Mouse (Mus musculus): ENCODE data around the gene Samd1. TPM values are rescaled to one million over a fixed set of nuclear protein-coding genes. Genes with fewer than 3 reads are reported as not detected.
A peak's percentile ranks its signal among the peaks of the same experiment; 100 is the strongest.

The Samd1 gene
- polyA plus RNA-seq, 1 experiment, result 50.5 TPM

DNA sequence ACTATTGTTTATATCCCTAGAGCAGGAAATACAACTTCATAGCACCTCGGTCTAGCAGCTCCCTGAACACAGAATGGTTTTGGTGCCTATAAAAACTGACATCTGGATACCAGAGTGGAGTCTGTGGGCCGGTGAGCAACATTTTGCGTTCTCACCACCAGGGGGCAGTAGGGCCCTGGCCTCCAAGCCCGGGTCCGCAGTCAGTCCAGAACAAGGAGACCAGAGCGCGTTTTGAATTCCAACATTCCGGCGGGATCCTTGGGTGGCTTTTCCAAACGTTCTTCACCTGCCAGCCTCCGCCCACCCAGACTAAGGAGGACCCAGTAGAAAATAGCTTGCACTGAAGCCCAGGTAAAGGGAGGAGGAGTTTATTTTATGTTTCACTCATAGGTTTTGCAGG lies 12.4 kb downstream of the Samd1 start:
- Histone ChIP-seq H3K27ac (ENCODE audit: insufficient read depth, low read length) (no peak overlapping the region), H3K4me1 (ENCODE audit: control insufficient read depth, insufficient read depth, low read length) (peaks cover 8% of the 10 kb centered on the region; the same call in 1 of the 2 replicates), H3K27me3 (ENCODE audit: control insufficient read depth, insufficient read depth, low read length) (peaks cover 3% of the 10 kb centered on the region; the same call in 1 of the 2 replicates), H3K4me3 (replicated peaks; ENCODE audit: insufficient read depth, low read depth, low read length) (no peak overlapping the region)
- DNase-seq, result peak; percentile 81 to 87
- 1% methylated on average over 11 of the region's 11 CpGs for WGBS
- TF ChIP-seq POLR2A (IDR thresholded peaks at IDR 0.05; ENCODE audit: borderline replicate concordance, insufficient read depth, low read length) (no peak), CTCF (IDR thresholded peaks at IDR 0.05; ENCODE audit: borderline replicate concordance, insufficient read depth, low read depth, low read length) (peak; percentile 91)

DNA sequence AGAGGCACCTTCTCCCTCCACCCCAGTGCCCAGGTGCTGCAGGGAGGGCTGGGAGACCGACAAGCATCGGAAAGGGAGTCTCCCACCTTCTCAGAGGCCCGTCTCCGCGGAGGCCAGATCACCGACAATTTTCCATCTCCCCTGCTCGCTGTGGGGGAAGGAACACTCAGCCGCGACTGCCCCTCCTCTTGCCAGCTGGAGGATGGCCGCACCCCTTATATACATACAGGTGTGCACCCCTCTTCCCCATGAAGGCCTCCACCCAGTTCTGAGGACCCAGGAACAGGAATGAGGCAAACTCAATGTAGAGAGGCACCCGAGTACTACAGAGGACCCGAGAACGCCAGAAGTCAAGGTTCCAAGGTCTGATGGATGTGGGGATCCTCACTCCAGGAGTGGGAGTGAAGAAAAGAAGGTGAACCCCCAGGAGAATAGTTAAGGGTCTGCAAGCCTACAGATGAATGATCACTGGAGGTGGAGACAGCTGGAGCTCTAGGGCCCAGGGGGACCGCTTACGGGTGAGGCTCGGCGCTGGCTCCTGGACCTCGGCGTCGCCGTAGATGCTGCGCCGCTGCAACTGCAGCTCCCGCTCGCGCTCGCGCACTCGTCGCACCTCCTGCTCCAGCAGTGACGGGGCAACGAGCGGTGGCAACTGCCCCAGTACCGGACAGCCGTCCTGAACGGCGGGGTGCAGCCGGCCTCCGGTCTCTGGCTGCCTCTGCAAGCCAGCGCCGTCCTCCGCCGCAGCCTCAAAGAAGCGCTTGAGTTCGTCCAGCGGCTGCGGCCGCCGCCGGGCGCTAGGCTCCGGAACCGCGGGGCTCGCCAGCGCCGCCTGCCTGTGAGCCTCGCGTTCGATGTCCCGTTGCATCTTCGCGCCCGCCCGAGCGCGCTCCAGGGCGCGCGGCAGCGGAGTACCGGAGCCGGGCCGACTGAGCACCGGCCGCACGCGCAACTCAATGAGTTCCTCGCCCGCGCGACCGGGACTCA lies 13.4 kb downstream of the Samd1 start:
- Histone ChIP-seq H3K4me1 (ENCODE audit: control insufficient read depth, insufficient read depth, low read length) (peaks cover 8% of the 10 kb centered on the region; the same call in 1 of the 2 replicates), H3K27ac (ENCODE audit: insufficient read depth, low read length) (no peak overlapping the region), H3K27me3 (ENCODE audit: control insufficient read depth, insufficient read depth, low read length) (peaks cover 3% of the 10 kb centered on the region; the same call in 1 of the 2 replicates), H3K4me3 (replicated peaks; ENCODE audit: insufficient read depth, low read depth, low read length) (peak overlapping the region; percentile 23)
- WGBS, result 3% methylated on average over 82 of the region's 83 CpGs
- peak; percentile 73 to 77 for DNase-seq
- TF ChIP-seq POLR2A (IDR thresholded peaks at IDR 0.05; ENCODE audit: borderline replicate concordance, insufficient read depth, low read length), result no peak
- TF ChIP-seq CTCF (IDR thresholded peaks at IDR 0.05; ENCODE audit: borderline replicate concordance, insufficient read depth, low read depth, low read length), result peak; percentile 51; the same call in 1 of the 2 replicates

- Histone ChIP-seq H3K27ac (ENCODE audit: insufficient read depth, low read length) (no peak within 1 kb of the TSS), H3K27me3 (ENCODE audit: control insufficient read depth, insufficient read depth, low read length) (peaks cover 3% of the 10 kb centered on the region; the same call in 1 of the 2 replicates), H3K4me1 (ENCODE audit: control insufficient read depth, insufficient read depth, low read length) (peaks cover 8% of the 10 kb centered on the region; the same call in 1 of the 2 replicates), H3K4me3 (replicated peaks; ENCODE audit: insufficient read depth, low read depth, low read length) (peak within 1 kb of the TSS; percentile 23)
- TF ChIP-seq CTCF (IDR thresholded peaks at IDR 0.05; ENCODE audit: borderline replicate concordance, insufficient read depth, low read depth, low read length) (no peak), POLR2A (IDR thresholded peaks at IDR 0.05; ENCODE audit: borderline replicate concordance, insufficient read depth, low read length) (no peak)
- no peak for DNase-seq
- 2% methylated on average over 45 of the region's 45 CpGs for WGBS
Measured at GRCm38 (mm10) chr8:84011705-84012498, 14.4 kb downstream of the Samd1 start, which contains the start of gene 2210011C24Rik. Gene 2210011C24Rik, minus strand, starts transcription at chr8:84012171.

GRCm38 (mm10) chr8:84012499-84013165 lies 15.2 kb downstream of the Samd1 start:
- no peak for DNase-seq
- no peak overlapping the region for H3K27ac ChIP-seq (ENCODE audit: insufficient read depth, low read length)
- 34% methylated on average over 35 of the region's 35 CpGs for WGBS
- peaks cover 3% of the 10 kb centered on the region; the same call in 1 of the 2 replicates for H3K27me3 ChIP-seq (ENCODE audit: control insufficient read depth, insufficient read depth, low read length)
- H3K4me3 ChIP-seq (replicated peaks; ENCODE audit: insufficient read depth, low read depth, low read length), result peak overlapping the region; percentile 11
- H3K4me1 ChIP-seq (ENCODE audit: control insufficient read depth, insufficient read depth, low read length), result peaks cover 8% of the 10 kb centered on the region; the same call in 1 of the 2 replicates
- TF ChIP-seq POLR2A (IDR thresholded peaks at IDR 0.05; ENCODE audit: borderline replicate concordance, insufficient read depth, low read length), result no peak
- no peak for TF ChIP-seq CTCF (IDR thresholded peaks at IDR 0.05; ENCODE audit: borderline replicate concordance, insufficient read depth, low read depth, low read length)

DNA sequence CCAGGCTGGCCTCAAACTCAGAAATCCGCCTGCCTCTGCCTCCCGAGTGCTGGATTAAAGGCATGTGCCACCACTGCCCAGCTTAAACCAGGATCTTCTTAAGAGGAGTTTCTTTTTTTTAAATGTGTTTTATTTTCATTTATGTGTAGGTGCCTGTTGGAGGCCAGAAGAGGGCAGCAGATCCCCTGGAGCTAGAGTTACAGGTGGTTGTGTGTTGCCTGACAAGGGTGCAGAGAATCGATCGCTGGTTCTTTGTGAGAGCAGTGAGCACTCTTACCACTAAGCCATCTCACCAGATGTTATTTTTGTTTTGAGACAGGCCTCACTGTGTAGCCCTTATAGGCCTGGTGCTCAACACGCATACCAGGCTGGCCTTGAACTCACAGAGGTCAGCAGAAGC lies 18.4 kb downstream of the Samd1 start:
- H3K27me3 ChIP-seq (ENCODE audit: control insufficient read depth, insufficient read depth, low read length), result peaks cover 3% of the 10 kb centered on the region; the same call in 1 of the 2 replicates
- 96% methylated on average over 5 of the region's 5 CpGs for WGBS
- H3K27ac ChIP-seq (ENCODE audit: insufficient read depth, low read length), result no peak overlapping the region
- DNase-seq, result no peak
- H3K4me1 ChIP-seq (ENCODE audit: control insufficient read depth, insufficient read depth, low read length), result 0 out of 2 replicates have a peak, but pooled peaks cover 3% of the 10 kb centered on the region
- TF ChIP-seq POLR2A (IDR thresholded peaks at IDR 0.05; ENCODE audit: borderline replicate concordance, insufficient read depth, low read length) (no peak), CTCF (IDR thresholded peaks at IDR 0.05; ENCODE audit: borderline replicate concordance, insufficient read depth, low read depth, low read length) (no peak)
- H3K4me3 ChIP-seq (replicated peaks; ENCODE audit: insufficient read depth, low read depth, low read length), result no peak overlapping the region

- no peak overlapping the region for H3K27ac ChIP-seq (ENCODE audit: insufficient read depth, low read length)
- WGBS, result 83% methylated on average over 9 of the region's 9 CpGs
- no peak for DNase-seq
- no peaks in the 10 kb centered on the region for H3K27me3 ChIP-seq (ENCODE audit: control insufficient read depth, insufficient read depth, low read length)
- TF ChIP-seq CTCF (IDR thresholded peaks at IDR 0.05; ENCODE audit: borderline replicate concordance, insufficient read depth, low read depth, low read length) (no peak), POLR2A (IDR thresholded peaks at IDR 0.05; ENCODE audit: borderline replicate concordance, insufficient read depth, low read length) (no peak)
- H3K4me3 ChIP-seq (replicated peaks; ENCODE audit: insufficient read depth, low read depth, low read length), result no peak overlapping the region
- H3K4me1 ChIP-seq (ENCODE audit: control insufficient read depth, insufficient read depth, low read length), result no peaks in the 10 kb centered on the region; the same call in 1 of the 2 replicates
Measured at GRCm38 (mm10) chr8:84019738-84020137, 22.3 kb downstream of the Samd1 start.

DNA sequence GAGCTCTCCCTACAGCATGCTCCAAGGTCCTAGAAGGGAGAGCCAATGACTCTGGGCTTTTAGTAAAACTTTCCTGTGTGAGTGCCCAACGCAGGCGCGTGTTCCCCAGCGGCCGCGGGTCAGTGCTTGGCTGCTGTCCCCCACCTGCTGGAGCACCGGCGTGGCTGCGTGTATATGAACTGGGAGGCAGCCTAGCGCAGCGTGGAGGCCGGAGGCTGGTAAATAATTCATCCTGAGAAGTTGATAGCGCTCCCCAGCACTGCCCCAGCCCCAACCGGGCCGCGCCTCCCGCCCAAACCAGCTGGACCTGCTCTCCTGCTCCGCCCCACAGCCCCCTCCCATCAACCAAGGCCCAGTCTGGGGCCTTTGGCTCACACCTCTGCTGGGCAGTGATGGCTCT lies 23.6 kb downstream of the Samd1 start, which contains the start of gene Palm3:
Gene Palm3 (plus strand): TSS at position 376 of the 400 bp plus-strand sequence.
- Histone ChIP-seq H3K4me3 (replicated peaks; ENCODE audit: insufficient read depth, low read depth, low read length) (no peak within 1 kb of the TSS), H3K27ac (ENCODE audit: insufficient read depth, low read length) (no peak within 1 kb of the TSS), H3K4me1 (ENCODE audit: control insufficient read depth, insufficient read depth, low read length) (no peaks in the 10 kb centered on the region; the same call in 1 of the 2 replicates), H3K27me3 (ENCODE audit: control insufficient read depth, insufficient read depth, low read length) (peaks cover 2% of the 10 kb centered on the region; the same call in 1 of the 2 replicates)
- TF ChIP-seq CTCF (IDR thresholded peaks at IDR 0.05; ENCODE audit: borderline replicate concordance, insufficient read depth, low read depth, low read length) (no peak), POLR2A (IDR thresholded peaks at IDR 0.05; ENCODE audit: borderline replicate concordance, insufficient read depth, low read length) (no peak)
- no peak for DNase-seq
- WGBS, result 19% methylated on average over 18 of the region's 18 CpGs

Measured in cerebellum, adult 2 months (tissue).